In the genomic region with DNA sequence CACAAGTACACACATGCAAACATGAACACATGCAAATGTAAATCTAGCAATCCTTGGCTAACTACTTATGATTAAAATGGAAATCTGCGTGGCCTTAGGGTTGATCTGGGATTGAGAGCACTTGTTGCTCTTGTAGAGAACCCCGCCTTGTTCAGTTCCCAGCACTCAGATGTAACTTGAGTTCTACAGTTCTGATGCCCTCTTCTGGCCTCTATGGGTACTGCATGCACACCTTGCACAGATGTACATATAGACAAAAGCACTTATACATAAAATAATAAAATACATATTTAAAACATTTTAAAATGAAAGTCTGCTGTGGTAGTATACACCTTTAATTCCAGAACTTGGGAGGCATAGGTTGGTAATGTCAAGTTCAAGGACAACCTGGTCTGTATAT, we compare ENCODE assay signal across 8 mouse cellular contexts. TPM values are rescaled to one million over a fixed set of nuclear protein-coding genes. Genes with fewer than 3 reads are reported as not detected.
DNase-seq lines count a peak whose midpoint lies in the region; ATAC-seq lines count a peak whose summit lies in the region.

No protein-coding gene starts in this region.

- DNase-seq in hindbrain, embryonic 11.5 days (ENCODE audit: low spot score): peak; percentile 39
- no peak for DNase-seq in hindbrain, embryonic 14.5 days (ENCODE audit: low spot score)
- DNase-seq in testis, postnatal 10 days (ENCODE audit: low spot score): peak; percentile 52
- no peak for DNase-seq in testis, postnatal 14 days (ENCODE audit: low spot score)
- peak; percentile 16 for DNase-seq in forelimb bud, embryonic 11.5 days (ENCODE audit: low read depth, low spot score)
- DNase-seq in frontal cortex, postnatal 36 days (ENCODE audit: low spot score in 2 of 2): no peak
- no peak for DNase-seq in kidney, postnatal 14 days

- H3K4me2 ChIP-seq in hindbrain, embryonic 11.5 days (replicated peaks; ENCODE audit: low read depth, low read length): no peak overlapping the region
- H3K4me2 ChIP-seq in hindbrain, embryonic 14.5 days (replicated peaks): no peak overlapping the region
- no peak overlapping the region for H3K4me2 ChIP-seq in hindbrain, embryonic 16.5 days (ENCODE audit: low read length)

- no peak for ATAC-seq in hindbrain, embryonic 11.5 days (ENCODE audit: low FRiP score)
- no peak for ATAC-seq in hindbrain, embryonic 14.5 days (ENCODE audit: low FRiP score)
- ATAC-seq in hindbrain, embryonic 16.5 days: no peak

- no peaks in the 10 kb centered on the region for H3K4me1 ChIP-seq in hindbrain, embryonic 11.5 days (replicated peaks; ENCODE audit: control insufficient read depth, insufficient read depth, low read length)
- H3K4me1 ChIP-seq in hindbrain, embryonic 14.5 days (replicated peaks; ENCODE audit: control insufficient read depth, insufficient read depth, low read length): no peaks in the 10 kb centered on the region
- no peaks in the 10 kb centered on the region for H3K4me1 ChIP-seq in hindbrain, embryonic 16.5 days (ENCODE audit: control insufficient read depth, insufficient read depth, low read depth, low read length)

- WGBS in hindbrain, embryonic 11.5 days: 98% methylated on average over 2 of the region's 2 CpGs
- 95% methylated on average over 2 of the region's 2 CpGs for WGBS in hindbrain, embryonic 14.5 days
- WGBS in hindbrain, embryonic 16.5 days: 97% methylated on average over 2 of the region's 2 CpGs

- peaks cover 4% of the 10 kb centered on the region; the same call in 1 of the 2 replicates for H3K9me3 ChIP-seq in hindbrain, embryonic 11.5 days (ENCODE audit: control insufficient read depth, low read length)
- no peaks in the 10 kb centered on the region for H3K9me3 ChIP-seq in hindbrain, embryonic 14.5 days (ENCODE audit: control insufficient read depth, low read length)
- H3K9me3 ChIP-seq in hindbrain, embryonic 16.5 days (ENCODE audit: control insufficient read depth, low read length): peaks cover 4% of the 10 kb centered on the region; the same call in 1 of the 2 replicates

- H3K27me3 ChIP-seq in hindbrain, embryonic 11.5 days (ENCODE audit: control insufficient read depth, insufficient read depth, low read length): no peaks in the 10 kb centered on the region
- H3K27me3 ChIP-seq in hindbrain, embryonic 14.5 days (ENCODE audit: control insufficient read depth, insufficient read depth, low read length): no peaks in the 10 kb centered on the region
- no peaks in the 10 kb centered on the region for H3K27me3 ChIP-seq in hindbrain, embryonic 16.5 days (replicated peaks; ENCODE audit: control insufficient read depth, insufficient read depth, low read length)

- no peak overlapping the region for H3K27ac ChIP-seq in hindbrain, embryonic 11.5 days (ENCODE audit: low read depth, low read length)
- H3K27ac ChIP-seq in hindbrain, embryonic 14.5 days: no peak overlapping the region
- no peak overlapping the region for H3K27ac ChIP-seq in hindbrain, embryonic 16.5 days (ENCODE audit: low read depth, low read length)

- peaks cover 8% of the 10 kb centered on the region; the same call in 1 of the 2 replicates for H3K36me3 ChIP-seq in hindbrain, embryonic 11.5 days (ENCODE audit: control insufficient read depth, insufficient read depth, low read length)
- H3K36me3 ChIP-seq in hindbrain, embryonic 14.5 days (replicated peaks; ENCODE audit: control insufficient read depth, insufficient read depth): peaks cover 83% of the 10 kb centered on the region
- H3K36me3 ChIP-seq in hindbrain, embryonic 16.5 days (ENCODE audit: control insufficient read depth, insufficient read depth, low read length): peaks cover 38% of the 10 kb centered on the region

- no peak overlapping the region for H3K4me3 ChIP-seq in hindbrain, embryonic 11.5 days (ENCODE audit: low read depth, low read length)
- no peak overlapping the region for H3K4me3 ChIP-seq in hindbrain, embryonic 14.5 days (replicated peaks; ENCODE audit: low read length)
- H3K4me3 ChIP-seq in hindbrain, embryonic 16.5 days (ENCODE audit: low read length): no peak overlapping the region

- H3K9ac ChIP-seq in hindbrain, embryonic 11.5 days (ENCODE audit: low read depth, low read length): no peak overlapping the region
- no peak overlapping the region for H3K9ac ChIP-seq in hindbrain, embryonic 14.5 days
- H3K9ac ChIP-seq in hindbrain, embryonic 16.5 days (ENCODE audit: low read depth, low read length): no peak overlapping the region

RNA-seq across cellular contexts. Expression of gene Senp2, which starts 12.8 kb away (rescaled TPM):
- 64.3 and 66.1 TPM in 2 replicates for polyA plus RNA-seq in hindbrain, embryonic 11.5 days (2014; fragmentation: Nextera tagmentation; extraction: Ambion mirVana)
- polyA plus RNA-seq in hindbrain, embryonic 14.5 days (2014; fragmentation: Nextera tagmentation; extraction: Ambion mirVana): 52.2 and 54.2 TPM in 2 replicates
- polyA plus RNA-seq in hindbrain, embryonic 16.5 days (2015; fragmentation: Nextera tagmentation; extraction: Ambion mirVana): 43.1 and 45.5 TPM in 2 replicates

RNA-seq across cellular contexts. Expression of gene Liph, which starts 26.7 kb away (rescaled TPM):
- 0.18 and 0.51 TPM in 2 replicates for polyA plus RNA-seq in hindbrain, embryonic 11.5 days (2014; fragmentation: Nextera tagmentation; extraction: Ambion mirVana)
- polyA plus RNA-seq in hindbrain, embryonic 14.5 days (2014; fragmentation: Nextera tagmentation; extraction: Ambion mirVana): 0.29 and 0.68 TPM in 2 replicates
- polyA plus RNA-seq in hindbrain, embryonic 16.5 days (2015; fragmentation: Nextera tagmentation; extraction: Ambion mirVana): 0.77 and 1.0 TPM in 2 replicates

Comparison
In these comparisons a context has a peak if more than half of its experiments do, and no peak if none do; other contexts are left out.
1. DNase-seq: peak in hindbrain, embryonic 11.5 days (single experiment), testis, postnatal 10 days (single experiment) and forelimb bud, embryonic 11.5 days (single experiment); none in hindbrain, embryonic 14.5 days (single experiment), testis, postnatal 14 days (single experiment), frontal cortex, postnatal 36 days (0 of 2) and kidney, postnatal 14 days (single experiment).